Mouse (Mus musculus): Measurements from ENCODE around the gene Cntrl.

Cntrl gene

DNA sequence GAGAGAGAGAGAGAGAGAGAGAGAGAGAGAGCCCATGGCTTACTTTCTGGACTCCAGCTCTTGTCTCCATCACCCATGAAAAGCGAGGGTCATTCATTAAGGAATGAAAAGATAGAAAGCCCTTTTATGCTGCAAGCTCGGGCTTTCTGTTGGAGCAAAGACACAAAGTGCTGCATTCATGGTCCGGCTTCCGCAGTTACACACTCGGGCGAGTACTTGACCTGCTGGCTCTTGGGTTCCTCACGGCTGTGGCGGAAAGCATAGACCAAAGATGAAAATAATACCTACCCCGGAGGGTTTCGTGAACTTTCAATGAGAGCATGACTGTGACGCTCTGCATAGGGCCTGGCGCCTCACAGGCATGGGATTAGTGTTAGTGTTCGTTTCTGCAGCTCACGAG, 106.1 kb downstream of the Cntrl start:
- intact Hi-C loops (cut with DNase I): no loop called here

GRCm38 (mm10) chr2:35216701-35217100, 107.4 kb downstream of the Cntrl start:
- intact Hi-C loops (cut with DNase I): no loop called here

DNA sequence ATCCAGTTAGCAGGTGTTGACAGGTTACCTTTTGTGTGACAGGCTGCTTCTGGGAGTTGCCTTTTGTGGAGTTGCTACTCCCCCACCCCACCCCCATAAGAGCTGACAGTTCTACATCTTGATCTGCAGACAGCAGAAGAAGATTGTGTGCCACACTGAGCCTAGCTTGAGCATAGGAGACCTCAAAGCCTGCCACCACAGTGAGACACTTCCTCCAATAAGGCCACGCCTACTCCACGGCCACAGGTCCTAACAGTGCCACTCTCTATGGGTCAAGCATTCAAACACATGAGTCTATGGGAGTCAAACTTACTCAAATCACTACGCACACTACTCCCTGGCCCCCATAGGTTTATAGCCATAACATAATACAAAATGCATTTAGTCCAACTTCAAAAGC, 109.4 kb downstream of the Cntrl start:
- intact Hi-C loops (cut with DNase I): no loop called here

GRCm38 (mm10) chr2:35222822-35223391, 113.6 kb downstream of the Cntrl start:
- intact Hi-C loops (cut with DNase I): no loop called here

DNA sequence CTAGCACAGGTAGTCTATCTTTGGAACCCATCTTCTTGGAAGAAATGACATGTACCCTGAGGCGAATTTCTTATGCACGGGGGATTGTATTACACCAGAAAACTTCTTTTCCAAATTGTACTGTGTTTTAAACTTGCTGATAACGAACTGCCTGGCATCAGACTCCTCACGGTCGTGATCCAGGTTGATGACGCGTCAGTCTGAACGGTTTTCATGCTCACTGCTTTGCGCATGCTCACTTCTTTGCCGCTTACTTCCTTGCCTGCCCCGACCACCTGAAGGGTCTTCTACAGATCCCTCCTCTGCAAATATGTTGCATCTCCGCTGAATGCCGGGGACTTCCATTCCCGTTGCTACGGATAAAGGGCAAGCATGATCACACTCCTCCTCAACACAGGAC, 115.0 kb downstream of the Cntrl start:
- intact Hi-C loops (cut with DNase I): no loop called here

DNA sequence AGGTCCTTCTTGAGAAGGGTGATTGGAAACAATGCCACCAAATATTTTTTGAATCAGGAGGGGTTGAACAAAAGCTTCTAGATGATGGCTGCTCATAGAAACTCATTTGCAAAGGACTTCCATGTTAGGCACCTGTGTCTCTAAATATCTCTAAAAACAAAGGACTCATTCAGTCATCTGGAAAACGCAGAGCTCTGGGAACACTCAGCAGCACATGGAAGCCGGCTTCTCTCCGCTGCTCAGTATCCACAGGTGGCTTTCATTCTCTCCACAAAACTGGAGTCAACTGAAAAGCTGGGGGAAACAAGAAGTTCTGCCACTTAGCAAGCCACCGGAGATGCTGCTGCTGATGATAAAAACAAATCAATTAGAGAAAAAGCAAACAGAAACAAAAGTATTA, 118.9 kb downstream of the Cntrl start:
- intact Hi-C loops (cut with DNase I): no loop called here
